Mouse (Mus musculus): ENCODE measurements around the gene Ccdc93. TPM values are rescaled to one million over a fixed set of nuclear protein-coding genes. Genes with fewer than 3 reads are reported as not detected.

The Ccdc93 gene
- polyA plus RNA-seq, 1 experiment, result 10.2 TPM

DNA sequence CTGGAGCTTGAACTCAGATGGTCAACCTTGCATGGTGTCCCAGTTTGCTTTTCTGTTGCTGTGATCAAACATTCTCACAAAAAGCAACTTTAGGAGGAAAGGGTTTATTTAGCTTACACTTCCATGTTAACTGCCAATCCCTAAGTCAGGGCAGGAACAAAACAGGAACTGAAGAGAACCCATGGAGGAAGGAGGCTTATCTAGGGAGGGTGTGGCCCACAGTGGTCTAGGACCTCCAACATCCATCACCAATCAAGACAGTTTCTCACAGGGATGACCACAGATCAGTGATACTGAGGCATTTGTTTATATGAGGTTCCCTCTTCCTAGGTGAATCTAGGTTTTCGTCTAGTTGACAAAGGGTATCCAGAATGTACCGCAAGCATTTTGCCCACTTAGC is 81.1 kb downstream of the Ccdc93 start:
- no peak for DNase-seq (ENCODE audit: low spot score)

DNA sequence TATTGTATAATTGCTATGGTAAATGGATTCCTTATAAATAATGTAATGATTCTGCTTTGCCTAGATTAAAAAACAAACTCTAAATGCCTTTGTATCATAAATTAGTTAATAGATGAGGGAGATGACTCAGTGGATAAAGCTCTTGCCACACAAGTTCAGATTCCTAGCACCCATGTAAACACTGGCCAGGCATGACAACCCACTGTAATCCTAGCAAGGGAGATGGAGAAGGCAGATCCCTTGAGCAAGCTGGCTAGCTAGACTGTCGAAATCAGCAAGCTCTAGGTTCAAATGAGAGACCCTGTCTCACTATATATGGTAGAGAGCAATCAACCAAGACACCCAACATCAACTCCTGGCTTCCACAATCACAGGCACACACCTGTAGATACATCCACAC is 87.8 kb downstream of the Ccdc93 start:
- no peak for DNase-seq (ENCODE audit: low spot score)

DNA sequence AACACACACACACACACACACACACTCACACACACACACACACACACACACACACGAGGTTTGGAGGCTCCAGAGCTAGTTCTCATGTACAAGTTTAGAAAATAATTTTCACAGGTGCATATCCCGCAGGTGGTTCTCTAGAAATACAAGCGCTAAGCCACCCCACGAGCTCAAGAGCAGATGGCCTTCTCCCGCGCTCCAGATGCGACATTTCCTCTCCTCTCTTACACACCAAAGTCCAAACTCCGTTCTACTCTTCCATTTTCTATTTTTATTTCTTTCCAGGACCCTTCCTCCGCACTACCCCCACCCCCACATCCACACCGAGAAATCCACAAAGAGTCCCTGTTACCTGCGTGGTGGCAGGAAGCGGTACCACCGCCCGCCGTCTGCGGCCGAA is 96.2 kb downstream of the Ccdc93 start:
- DNase-seq (ENCODE audit: low spot score), result no peak

DNA sequence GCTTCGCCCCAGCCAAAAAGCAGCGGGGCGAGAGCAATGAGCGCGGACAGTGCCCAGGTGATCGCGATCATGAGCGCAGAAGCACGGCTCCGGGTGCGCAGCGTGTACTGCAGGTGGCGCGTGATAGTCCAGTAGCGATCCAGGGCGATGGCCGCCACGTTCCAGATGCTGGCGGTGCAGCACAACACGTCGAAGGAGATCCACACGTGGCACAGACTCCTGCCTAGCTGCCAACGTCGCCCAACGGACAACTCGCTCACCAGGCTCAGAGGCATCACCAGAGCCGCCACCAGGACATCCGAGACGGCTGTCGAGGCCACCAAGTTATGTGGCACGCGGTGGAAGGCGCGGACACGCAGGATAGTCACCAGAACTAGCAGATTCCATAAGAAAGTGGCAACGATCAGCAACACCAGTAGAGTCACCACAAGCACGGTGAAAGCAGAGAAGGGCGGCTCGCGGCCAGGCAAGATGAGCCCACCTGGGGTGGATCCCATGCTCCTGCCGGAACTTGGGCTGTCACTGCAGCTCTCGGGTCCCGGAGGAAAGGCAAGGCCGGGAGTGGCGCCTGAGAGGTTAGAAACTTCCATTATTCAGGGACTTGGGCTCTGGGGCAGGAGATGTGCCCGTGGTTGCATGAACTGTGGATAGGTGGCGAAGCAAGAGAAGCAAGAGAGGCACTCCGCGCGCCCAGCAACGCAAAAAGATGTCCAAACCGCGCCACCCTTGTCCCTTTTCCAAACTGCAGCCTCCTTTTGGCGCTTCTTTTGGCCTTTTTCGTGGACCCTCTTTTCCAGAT is 97.0 kb downstream of the Ccdc93 start:
- DNase-seq (ENCODE audit: low spot score), result no peak

DNA sequence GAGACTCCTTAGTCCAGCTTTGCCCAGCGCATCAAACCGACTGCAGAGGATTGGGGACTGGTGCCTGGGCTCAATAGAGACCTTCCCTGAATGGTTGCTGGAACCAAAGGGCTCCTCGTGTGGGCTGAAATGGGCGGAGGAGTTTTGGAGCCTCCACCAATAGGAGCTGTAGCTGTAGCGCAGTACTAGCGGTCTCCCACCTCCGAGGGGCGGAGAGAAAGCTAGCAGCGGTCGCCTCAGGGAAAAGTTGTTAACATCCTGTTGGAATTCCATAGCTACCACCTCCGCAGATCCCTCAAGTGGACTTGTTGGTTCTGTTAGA is 97.5 kb downstream of the Ccdc93 start, which contains the start of gene Htr5b:
Htr5b (minus strand) TSS at position 67 of the 322 bp plus-strand sequence.
- no peak for DNase-seq (ENCODE audit: low spot score)

DNA sequence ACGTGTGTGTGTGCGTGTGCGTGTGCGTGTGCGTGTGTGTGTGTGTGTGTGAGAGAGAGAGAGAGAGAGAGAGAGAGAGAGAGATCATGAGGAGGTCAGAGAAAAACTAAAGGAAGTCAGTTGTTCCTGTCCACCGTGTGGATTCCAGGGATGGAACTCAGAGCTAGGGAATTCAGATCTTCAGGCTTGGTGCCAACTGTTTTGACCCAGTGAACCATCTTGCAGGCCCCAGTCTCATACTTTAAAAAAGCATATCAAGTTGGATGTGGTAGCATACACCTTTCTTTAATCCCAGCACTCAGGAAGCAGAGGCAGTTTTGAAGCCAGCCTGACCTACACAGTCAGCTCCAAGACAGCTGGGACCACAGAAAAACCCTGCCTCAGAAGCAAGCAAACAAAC is 98.4 kb downstream of the Ccdc93 start:
- DNase-seq (ENCODE audit: low spot score), result no peak

DNA sequence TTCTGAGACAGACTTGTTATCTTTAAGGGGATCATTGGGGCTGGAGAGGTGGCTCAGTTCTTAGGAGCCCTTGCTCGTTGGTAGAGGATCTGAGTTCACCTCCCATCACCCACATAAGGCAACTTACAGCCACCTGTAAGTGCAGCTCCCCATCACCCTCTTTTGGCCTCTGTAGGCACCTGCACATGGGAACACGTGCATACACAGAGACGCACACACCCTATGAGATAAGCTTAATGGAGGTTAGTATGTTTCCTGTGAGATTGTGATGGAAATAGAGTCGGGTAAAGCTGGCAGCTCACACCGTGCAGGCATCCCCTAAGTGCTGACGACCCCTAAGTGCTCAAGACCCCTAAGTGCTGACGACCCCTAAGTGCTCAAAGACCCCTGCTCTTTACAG is 100.6 kb downstream of the Ccdc93 start:
- no peak for DNase-seq (ENCODE audit: low spot score)

DNA sequence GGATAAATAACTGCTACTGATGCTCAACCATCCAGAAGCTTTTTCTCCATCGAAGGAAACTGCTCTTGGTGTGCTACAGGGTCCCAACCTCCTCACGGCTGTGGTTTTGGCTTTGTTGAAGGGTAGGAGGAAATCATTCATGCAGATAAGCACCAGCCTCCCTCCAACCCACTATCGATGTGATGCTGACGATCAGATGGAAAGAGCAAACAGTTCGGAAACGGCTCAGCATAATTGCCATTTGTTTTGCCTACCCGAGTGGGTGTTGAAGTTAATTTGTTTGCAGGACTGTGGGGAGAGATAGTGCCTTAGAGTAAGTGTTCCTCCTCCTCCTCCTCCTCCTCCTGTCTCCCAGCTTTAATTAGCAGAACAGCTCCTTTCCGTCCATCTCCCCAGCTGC is 109.5 kb downstream of the Ccdc93 start:
- no peak for DNase-seq (ENCODE audit: low spot score)

DNA sequence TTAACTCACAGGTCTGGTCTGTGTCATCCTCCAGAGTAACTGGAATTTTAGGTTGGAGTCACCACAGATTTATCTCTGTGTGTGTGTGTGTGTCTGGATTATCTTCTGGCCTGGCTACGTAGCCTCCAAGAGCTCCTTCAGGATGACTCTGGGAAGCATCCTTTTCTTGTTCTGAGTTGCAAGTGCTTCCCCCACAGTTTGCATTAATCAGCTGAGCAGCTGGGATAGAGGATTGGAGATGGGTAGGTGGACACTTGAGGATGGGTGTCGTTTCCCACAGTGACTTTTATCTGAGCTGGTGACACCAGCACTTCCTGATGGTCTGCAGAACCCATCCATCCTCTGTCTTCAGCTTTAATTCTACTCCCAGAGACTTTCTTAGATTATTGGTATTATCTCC is 116.0 kb downstream of the Ccdc93 start:
- DNase-seq (ENCODE audit: low spot score), result no peak

DNA sequence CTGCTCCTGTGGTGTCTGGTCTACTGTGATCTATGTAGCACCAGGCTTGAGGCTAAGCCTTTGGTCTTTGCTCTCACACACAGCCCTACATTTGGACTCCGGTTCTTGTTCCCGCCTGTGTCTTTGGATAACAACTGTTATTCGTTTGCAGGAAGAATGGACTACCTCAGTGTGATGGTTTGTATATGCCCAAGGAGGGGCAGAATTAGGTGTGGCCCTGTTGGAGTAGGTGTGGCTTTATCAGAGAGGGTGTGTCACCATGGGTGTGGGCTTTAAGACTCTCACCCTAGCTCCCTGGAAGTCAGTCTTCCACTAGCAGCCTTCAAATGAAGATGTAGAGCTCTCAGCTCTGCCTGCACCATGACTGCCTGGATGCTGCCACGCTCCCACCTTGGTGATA is 117.8 kb downstream of the Ccdc93 start:
- no peak for DNase-seq (ENCODE audit: low spot score)

DNA sequence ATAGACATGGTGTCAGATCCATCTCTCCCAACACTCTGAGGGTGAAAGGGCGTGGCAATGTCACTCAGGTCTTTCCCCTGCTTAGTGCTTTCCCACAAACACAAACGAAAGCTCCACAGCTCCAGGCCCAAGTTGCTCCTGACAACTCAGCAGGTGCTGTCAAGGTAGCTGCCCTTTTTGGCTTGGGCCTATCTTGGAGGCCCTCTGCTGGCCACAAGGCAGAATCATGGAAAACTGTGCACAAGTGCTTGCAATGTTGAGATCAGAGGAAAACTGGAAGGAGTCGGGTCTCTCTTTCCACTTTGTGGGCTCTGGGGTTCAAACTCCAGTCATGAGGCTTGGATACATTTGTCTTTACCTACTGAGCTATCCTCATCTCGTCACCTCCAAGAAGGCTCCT is 118.6 kb downstream of the Ccdc93 start:
- no peak for DNase-seq (ENCODE audit: low spot score)

DNA sequence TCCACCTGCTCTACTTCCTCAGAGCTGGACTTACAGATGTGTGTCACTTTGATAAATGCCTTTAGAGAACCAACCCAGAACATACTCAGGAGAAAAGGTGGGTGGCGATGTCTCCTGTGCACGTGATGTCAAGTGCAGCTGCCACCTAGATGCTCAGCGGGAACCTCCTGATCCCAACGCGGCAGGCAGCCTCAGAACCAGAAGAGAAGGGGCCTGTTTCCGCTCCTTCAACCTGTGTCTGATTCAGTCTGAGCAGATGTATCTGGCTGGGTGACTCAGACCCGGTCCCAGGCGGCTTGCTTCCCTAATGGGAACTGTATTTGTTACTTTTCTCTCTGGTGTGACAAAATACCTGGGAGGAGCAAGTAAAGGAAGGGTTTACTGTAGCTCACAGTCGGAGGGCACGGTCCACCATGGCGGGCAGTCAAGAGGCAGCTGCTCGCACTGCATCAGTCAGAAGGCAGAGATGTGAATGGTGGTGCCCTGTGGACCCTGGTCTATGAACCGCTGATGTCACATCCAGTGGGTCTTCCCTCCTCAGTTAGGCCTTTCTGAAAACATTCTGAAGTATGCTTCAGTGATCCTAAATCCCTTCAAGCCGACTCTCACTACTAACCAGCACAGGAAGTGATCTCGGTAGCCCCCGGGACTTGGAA is 120.1 kb downstream of the Ccdc93 start:
- DNase-seq (ENCODE audit: low spot score), result no peak

DNA sequence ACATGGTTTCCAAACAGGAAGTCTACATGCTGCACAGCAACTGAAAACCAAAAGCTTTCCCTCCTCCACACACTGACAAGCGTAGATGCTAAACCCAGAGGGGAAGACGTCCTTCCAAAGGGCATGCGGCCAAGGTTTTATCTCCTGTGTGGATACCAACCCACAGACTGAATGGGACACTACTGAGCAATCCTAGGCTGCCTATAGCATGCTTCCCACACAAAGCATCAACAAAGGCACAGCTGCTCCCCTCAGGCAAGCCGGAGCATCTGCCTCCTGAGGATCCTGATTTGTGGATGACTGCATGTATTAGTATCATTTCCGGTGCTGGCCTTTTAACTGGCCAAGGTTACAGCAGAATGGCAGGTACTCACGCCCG is 120.6 kb downstream of the Ccdc93 start:
- DNase-seq (ENCODE audit: low spot score), result no peak

Other genes with a start within 250 kb of the Ccdc93 start
- 34.3 and 44.6 TPM in 2 replicates for gene Insig2, start 98.5 kb upstream of the Ccdc93 start, polyA plus RNA-seq (2012; rRNA removed)
- gene Htr5b, start 97.4 kb downstream of the Ccdc93 start, polyA plus RNA-seq (2012; rRNA removed), result not detected in 2 replicates
- gene Ddx18, start 136.9 kb downstream of the Ccdc93 start, polyA plus RNA-seq (2012; rRNA removed), result 40.4 and 43.0 TPM in 2 replicates

Measured in urinary bladder, adult 2 months (tissue).